ENCODE assay signal across 7 mouse cellular contexts in the genomic region with DNA sequence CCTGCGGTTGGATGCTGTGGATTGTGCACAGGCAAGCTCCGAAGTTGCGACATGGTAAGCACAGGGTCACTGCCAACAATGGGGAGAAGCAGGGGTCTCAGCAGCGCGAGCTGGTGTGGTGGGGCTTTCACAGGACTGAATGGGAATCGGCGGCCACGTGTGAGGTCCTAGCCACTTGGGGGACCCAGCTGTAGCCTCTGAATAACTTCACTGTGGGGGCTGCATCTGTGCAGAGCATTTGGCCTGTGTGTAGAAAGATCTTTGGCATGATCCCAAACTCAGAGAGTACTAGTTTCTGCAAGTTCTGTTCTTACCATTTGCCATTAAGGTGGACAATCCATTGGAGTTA. TPM values are rescaled to one million over a fixed set of nuclear protein-coding genes. Genes with fewer than 3 reads are reported as not detected.
DNase-seq lines count a peak whose midpoint lies in the region; ATAC-seq and TF ChIP-seq lines count a peak whose summit lies in the region.
"Not testable (repeated sequence)": the region's sequence is repeated elsewhere in the genome, so short reads cannot be mapped to it uniquely, and the experiment has no call there.

No protein-coding gene starts in this region.

- not testable (repeated sequence) for H3K27ac ChIP-seq in cortical plate, adult 2 months (ENCODE audit: insufficient read depth, low read length); forebrain, embryonic 13.5 days; kidney, adult 2 months (ENCODE audit: insufficient read depth, low read depth, low read length); olfactory bulb, adult 2 months (ENCODE audit: insufficient read depth, low read depth, low read length)
- H3K27ac ChIP-seq in heart, embryonic 16.5 days (ENCODE audit: low read length): peak overlapping the region; percentile 93
- H3K27ac ChIP-seq in liver, embryonic 11.5 days (ENCODE audit: low read depth, low read length): peak overlapping the region; percentile 81; the same call in 1 of the 2 replicates
- H3K27ac ChIP-seq in midbrain, embryonic 10.5 days (replicated peaks): peak overlapping the region; percentile 82

- not testable (repeated sequence) for TF ChIP-seq CTCF in cortical plate, adult 2 months (IDR thresholded peaks at IDR 0.05; ENCODE audit: extremely low read depth, insufficient read depth, low read length); kidney, adult 2 months (conservative IDR thresholded peaks at IDR 0.05; ENCODE audit: insufficient read depth, insufficient read length, low read depth, low read length); olfactory bulb, adult 2 months (IDR thresholded peaks at IDR 0.05; ENCODE audit: insufficient read depth, low read depth, low read length)

- H3K9ac ChIP-seq in forebrain, embryonic 13.5 days: peak overlapping the region; percentile 64
- H3K9ac ChIP-seq in heart, embryonic 16.5 days (ENCODE audit: low read length): peak overlapping the region; percentile 74
- H3K9ac ChIP-seq in liver, embryonic 11.5 days (ENCODE audit: low read depth, low read length): peak overlapping the region; percentile 75

- H3K4me3 ChIP-seq in cortical plate, adult 2 months (ENCODE audit: insufficient read depth, low read length): peak overlapping the region; percentile 63
- H3K4me3 ChIP-seq in forebrain, embryonic 13.5 days: peak overlapping the region; percentile 59
- H3K4me3 ChIP-seq in heart, embryonic 16.5 days (ENCODE audit: low read length): peak overlapping the region; percentile 72
- peak overlapping the region; percentile 55 for H3K4me3 ChIP-seq in kidney, adult 2 months (ENCODE audit: insufficient read depth, low read depth, low read length)
- H3K4me3 ChIP-seq in liver, embryonic 11.5 days (ENCODE audit: low read depth, low read length): peak overlapping the region; percentile 69
- peak overlapping the region; percentile 66 for H3K4me3 ChIP-seq in midbrain, embryonic 10.5 days
- peak overlapping the region; percentile 78 for H3K4me3 ChIP-seq in olfactory bulb, adult 2 months (ENCODE audit: insufficient read depth, low read depth, low read length)

- peak; percentile 84; the same call in 1 of the 2 replicates for ATAC-seq in forebrain, embryonic 13.5 days
- peak; percentile 52; the same call in 1 of the 2 replicates for ATAC-seq in heart, embryonic 16.5 days (replicated peaks; ENCODE audit: extremely low read depth, insufficient read depth, low FRiP score)
- peak; percentile 32 for ATAC-seq in liver, embryonic 11.5 days (replicated peaks; ENCODE audit: low FRiP score)

- WGBS in forebrain, embryonic 13.5 days: 0% methylated on average over 8 of the region's 8 CpGs
- WGBS in heart, embryonic 16.5 days: under 1% methylated on average over 8 of the region's 8 CpGs
- 0% methylated on average over 8 of the region's 8 CpGs for WGBS in kidney, adult 2 months
- 4% methylated on average over 8 of the region's 8 CpGs for WGBS in liver, embryonic 11.5 days
- WGBS in midbrain, embryonic 10.5 days: under 1% methylated on average over 8 of the region's 8 CpGs
- WGBS in olfactory bulb, adult 2 months: 0% methylated on average over 8 of the region's 8 CpGs

- H3K4me1 ChIP-seq in cortical plate, adult 2 months (ENCODE audit: control insufficient read depth, insufficient read depth, low read length); kidney, adult 2 months (ENCODE audit: control insufficient read depth, insufficient read depth, low read length); liver, embryonic 11.5 days (replicated peaks; ENCODE audit: control insufficient read depth, insufficient read depth, low read length): not testable (repeated sequence)
- H3K4me1 ChIP-seq in forebrain, embryonic 13.5 days: peaks cover 16% of the 10 kb centered on the region
- peaks cover 13% of the 10 kb centered on the region for H3K4me1 ChIP-seq in heart, embryonic 16.5 days (ENCODE audit: control insufficient read depth, insufficient read depth, low read length)
- H3K4me1 ChIP-seq in midbrain, embryonic 10.5 days: peaks cover 16% of the 10 kb centered on the region
- peaks cover 10% of the 10 kb centered on the region for H3K4me1 ChIP-seq in olfactory bulb, adult 2 months (ENCODE audit: control insufficient read depth, insufficient read depth, low read length)

- not testable (repeated sequence) for H3K27me3 ChIP-seq in forebrain, embryonic 13.5 days; heart, embryonic 16.5 days (ENCODE audit: control insufficient read depth, insufficient read depth, low read length); kidney, adult 2 months (replicated peaks; ENCODE audit: control insufficient read depth, insufficient read depth, low read length); liver, embryonic 11.5 days (replicated peaks; ENCODE audit: control insufficient read depth, insufficient read depth, low read length); midbrain, embryonic 10.5 days (ENCODE audit: low read depth, poor library complexity, severe bottlenecking)

- DNase-seq in kidney, adult 2 months; liver, embryonic 11.5 days (ENCODE audit: low spot score); midbrain, embryonic 10.5 days (ENCODE audit: low spot score): not testable (repeated sequence)

- TF ChIP-seq POLR2A in cortical plate, adult 2 months (IDR thresholded peaks at IDR 0.05; ENCODE audit: extremely low read depth, insufficient read depth, low read length); kidney, adult 2 months (IDR thresholded peaks at IDR 0.05; ENCODE audit: low read depth, low read length); olfactory bulb, adult 2 months (IDR thresholded peaks at IDR 0.05; ENCODE audit: insufficient read depth, low read depth, low read length): not testable (repeated sequence)

- not testable (repeated sequence) for H3K36me3 ChIP-seq in forebrain, embryonic 13.5 days (ENCODE audit: poor library complexity, severe bottlenecking); heart, embryonic 16.5 days (ENCODE audit: control insufficient read depth, insufficient read depth); kidney, adult 2 months (ENCODE audit: control insufficient read depth, insufficient read depth, low read length)
- peaks cover 10% of the 10 kb centered on the region; the same call in 1 of the 2 replicates for H3K36me3 ChIP-seq in liver, embryonic 11.5 days (ENCODE audit: control insufficient read depth, insufficient read depth, low read length)
- H3K36me3 ChIP-seq in midbrain, embryonic 10.5 days: peaks cover 26% of the 10 kb centered on the region

- not testable (repeated sequence) for H3K9me3 ChIP-seq in forebrain, embryonic 13.5 days (replicated peaks); heart, embryonic 16.5 days (replicated peaks; ENCODE audit: control insufficient read depth, low read length)
- H3K9me3 ChIP-seq in liver, embryonic 11.5 days (ENCODE audit: control insufficient read depth, low read length): peaks cover 12% of the 10 kb centered on the region
- H3K9me3 ChIP-seq in midbrain, embryonic 10.5 days (replicated peaks): peaks cover 33% of the 10 kb centered on the region

- peak overlapping the region; percentile 81 for H3K4me2 ChIP-seq in forebrain, embryonic 13.5 days
- peak overlapping the region; percentile 71 for H3K4me2 ChIP-seq in heart, embryonic 16.5 days (ENCODE audit: low read depth, low read length)
- H3K4me2 ChIP-seq in liver, embryonic 11.5 days: peak overlapping the region; percentile 79

RNA-seq across cellular contexts. Expression of a gene that starts 0.2 kb away (rescaled TPM):
- polyA plus RNA-seq in cortical plate, adult 2 months (2012; rRNA removed): 20.5 and 22.8 TPM in 2 replicates
- polyA plus RNA-seq in forebrain, embryonic 13.5 days (2015; fragmentation: Nextera tagmentation; extraction: Ambion mirVana): 18.2 and 25.3 TPM in 2 replicates
- 13.5 and 17.8 TPM in 2 replicates for polyA plus RNA-seq in heart, embryonic 16.5 days (2015; fragmentation: Nextera tagmentation; extraction: Ambion mirVana)
- 4.2 and 4.3 TPM in 2 replicates for polyA plus RNA-seq in kidney, adult 2 months (2012; rRNA removed)
- polyA plus RNA-seq in liver, embryonic 11.5 days (2014; fragmentation: Nextera tagmentation; extraction: Ambion mirVana): 21.3 and 32.1 TPM in 2 replicates
- polyA plus RNA-seq in midbrain, embryonic 10.5 days (2016; fragmentation: Nextera tagmentation; extraction: Ambion mirVana): 20.1 and 20.6 TPM in 2 replicates
- not detected in 2 replicates for polyA plus RNA-seq in olfactory bulb, adult 2 months (2012; ENCODE audit: insufficient read depth, insufficient read length, low replicate concordance, missing spikeins)

RNA-seq across cellular contexts. Expression of a gene that starts 34.9 kb away (rescaled TPM):
- 17.3 and 18.3 TPM in 2 replicates for polyA plus RNA-seq in cortical plate, adult 2 months (2012; rRNA removed)
- polyA plus RNA-seq in forebrain, embryonic 13.5 days (2015; fragmentation: Nextera tagmentation; extraction: Ambion mirVana): 12.6 and 12.9 TPM in 2 replicates
- polyA plus RNA-seq in heart, embryonic 16.5 days (2015; fragmentation: Nextera tagmentation; extraction: Ambion mirVana): 7.6 and 7.9 TPM in 2 replicates
- 11.8 and 11.9 TPM in 2 replicates for polyA plus RNA-seq in kidney, adult 2 months (2012; rRNA removed)
- 10.0 and 10.1 TPM in 2 replicates for polyA plus RNA-seq in liver, embryonic 11.5 days (2014; fragmentation: Nextera tagmentation; extraction: Ambion mirVana)
- polyA plus RNA-seq in midbrain, embryonic 10.5 days (2016; fragmentation: Nextera tagmentation; extraction: Ambion mirVana): 14.7 and 15.0 TPM in 2 replicates
- polyA plus RNA-seq in olfactory bulb, adult 2 months (2012; ENCODE audit: insufficient read depth, insufficient read length, low replicate concordance, missing spikeins): not detected in 2 replicates

RNA-seq across cellular contexts. Expression of a gene that starts 35.0 kb away (rescaled TPM):
- polyA plus RNA-seq in cortical plate, adult 2 months (2012; rRNA removed): 10.0 and 10.4 TPM in 2 replicates
- 10.0 and 11.2 TPM in 2 replicates for polyA plus RNA-seq in forebrain, embryonic 13.5 days (2015; fragmentation: Nextera tagmentation; extraction: Ambion mirVana)
- 11.7 and 16.9 TPM in 2 replicates for polyA plus RNA-seq in heart, embryonic 16.5 days (2015; fragmentation: Nextera tagmentation; extraction: Ambion mirVana)
- 25.6 and 26.0 TPM in 2 replicates for polyA plus RNA-seq in kidney, adult 2 months (2012; rRNA removed)
- polyA plus RNA-seq in liver, embryonic 11.5 days (2014; fragmentation: Nextera tagmentation; extraction: Ambion mirVana): 12.1 and 12.5 TPM in 2 replicates
- polyA plus RNA-seq in midbrain, embryonic 10.5 days (2016; fragmentation: Nextera tagmentation; extraction: Ambion mirVana): 15.6 and 15.8 TPM in 2 replicates
- not detected in 2 replicates for polyA plus RNA-seq in olfactory bulb, adult 2 months (2012; ENCODE audit: insufficient read depth, insufficient read length, low replicate concordance, missing spikeins)

Comparison
In these comparisons a context has a peak if more than half of its experiments do, and no peak if none do; other contexts are left out.
1. ATAC-seq: peak in every context shown above with its lines; median percentile 84 in forebrain, embryonic 13.5 days; 52 in heart, embryonic 16.5 days; 32 in liver, embryonic 11.5 days.
2. RNA of a gene that starts 35.0 kb away (polyA plus RNA-seq): 25.6 to 26.0 TPM in kidney, adult 2 months, 15.6 to 15.8 TPM in midbrain, embryonic 10.5 days, 12.1 to 12.5 TPM in liver, embryonic 11.5 days, 11.7 to 16.9 TPM in heart, embryonic 16.5 days, 10.0 to 11.2 TPM in forebrain, embryonic 13.5 days and 10.0 to 10.4 TPM in cortical plate, adult 2 months; not detected in olfactory bulb, adult 2 months; every median in the first group is over 10 times any median in the second.
3. Peak in every context shown above with its lines, with median percentiles within 50 percentile points of each other: H3K4me3 ChIP-seq, H3K4me2 ChIP-seq and H3K9ac ChIP-seq.